In genomic region chr19:10225767-10226166, GRCm38 (mm10) we compare ENCODE assay signal across 15 mouse cellular contexts. TPM values are rescaled to one million over a fixed set of nuclear protein-coding genes. Genes with fewer than 3 reads are reported as not detected.
DNase-seq lines count a peak whose midpoint lies in the region; ATAC-seq and TF ChIP-seq lines count a peak whose summit lies in the region.
"Had no signal": no experiment of that assay in that cellular context is flagged by ENCODE, and none has a peak within 500 bp of the region (broad histone marks: within the 10 kb centered on the region; RNA-seq: fewer than 3 reads in every experiment).

No protein-coding gene starts in this region.

- no peak for ATAC-seq in kidney, embryonic 14.5 days (ENCODE audit: low FRiP score, low TSS enrichment)
- no peak for ATAC-seq in intestine, postnatal 0 days
- ATAC-seq in stomach, embryonic 14.5 days (ENCODE audit: insufficient number of reproducible peaks, insufficient read depth, low FRiP score, low read depth), result no peak

- peak; percentile 24 for DNase-seq in kidney, adult 11 months
- peak; percentile 35 to 63 for DNase-seq in kidney, postnatal 4 days
- no peak for DNase-seq in layer of hippocampus, adult 8-10 months (ENCODE audit: low spot score in 2 of 2)
- DNase-seq in gastrocnemius, adult 18-20 months (ENCODE audit: low spot score), result no peak
- DNase-seq: cerebellum, adult 8-10 months; embryo, embryonic 11 days; gastrocnemius, adult 2 months; spleen, adult 18-20 months had no signal

- WGBS in kidney, embryonic 14.5 days, result 88% methylated on average over 4 of the region's 4 CpGs
- WGBS in intestine, postnatal 0 days, result 32% methylated on average over 4 of the region's 4 CpGs
- 39% methylated on average over 4 of the region's 4 CpGs for WGBS in stomach, embryonic 14.5 days

- no peak overlapping the region for H3K4me3 ChIP-seq in kidney, embryonic 14.5 days (ENCODE audit: low read length)
- no peak overlapping the region for H3K4me3 ChIP-seq in intestine, postnatal 0 days (ENCODE audit: low read depth, low read length)
- no peak overlapping the region for H3K4me3 ChIP-seq in stomach, embryonic 14.5 days (ENCODE audit: low read depth, low read length)
- H3K4me3 ChIP-seq: erythroblast, embryonic 14.5 days; gastrocnemius, adult 2 months; liver, embryonic 15.5 days; midbrain, embryonic 12.5 days had no signal

- H3K9ac ChIP-seq in kidney, embryonic 14.5 days (ENCODE audit: low read depth, low read length), result no peak overlapping the region
- no peak overlapping the region for H3K9ac ChIP-seq in intestine, postnatal 0 days (ENCODE audit: low read depth, low read length)
- H3K9ac ChIP-seq in stomach, embryonic 14.5 days (replicated peaks; ENCODE audit: low read depth, low read length), result no peak overlapping the region
- H3K9ac ChIP-seq: hindbrain, embryonic 14.5 days; liver, embryonic 15.5 days; midbrain, embryonic 12.5 days had no signal

- H3K27ac ChIP-seq in kidney, embryonic 14.5 days (ENCODE audit: low read depth, low read length), result no peak overlapping the region
- H3K27ac ChIP-seq in intestine, postnatal 0 days (ENCODE audit: low read depth, low read length), result no peak overlapping the region
- H3K27ac ChIP-seq in stomach, embryonic 14.5 days (ENCODE audit: low read length), result peak overlapping the region; percentile 71; the same call in 1 of the 2 replicates
- H3K27ac ChIP-seq: gastrocnemius, adult 2 months; hindbrain, embryonic 14.5 days; liver, embryonic 15.5 days; midbrain, embryonic 12.5 days had no signal

- no peak overlapping the region for H3K4me2 ChIP-seq in kidney, embryonic 14.5 days (replicated peaks; ENCODE audit: low read depth, low read length)
- peak overlapping the region; percentile 38 for H3K4me2 ChIP-seq in intestine, postnatal 0 days (replicated peaks; ENCODE audit: low read depth)
- no peak overlapping the region for H3K4me2 ChIP-seq in stomach, embryonic 14.5 days (replicated peaks; ENCODE audit: low read depth, low read length)
- H3K4me2 ChIP-seq: liver, embryonic 15.5 days had no signal

- no peaks in the 10 kb centered on the region for H3K36me3 ChIP-seq in kidney, embryonic 14.5 days (ENCODE audit: control insufficient read depth, insufficient read depth, low read length)
- H3K36me3 ChIP-seq in intestine, postnatal 0 days (ENCODE audit: control insufficient read depth, insufficient read depth), result peaks cover 13% of the 10 kb centered on the region; the same call in 1 of the 2 replicates
- H3K36me3 ChIP-seq in stomach, embryonic 14.5 days (ENCODE audit: control insufficient read depth, insufficient read depth, low read length), result no peaks in the 10 kb centered on the region
- H3K36me3 ChIP-seq: liver, embryonic 15.5 days; midbrain, embryonic 12.5 days had no signal

- H3K27me3 ChIP-seq in kidney, embryonic 14.5 days (ENCODE audit: control insufficient read depth, insufficient read depth, low read length), result no peaks in the 10 kb centered on the region
- no peaks in the 10 kb centered on the region for H3K27me3 ChIP-seq in intestine, postnatal 0 days (replicated peaks; ENCODE audit: control insufficient read depth, insufficient read depth, low read length)
- H3K27me3 ChIP-seq in stomach, embryonic 14.5 days (ENCODE audit: control insufficient read depth, insufficient read depth, low read length), result no peaks in the 10 kb centered on the region

- no peak for TF ChIP-seq CTCF in intestine, postnatal 0 days (IDR thresholded peaks at IDR 0.05; ENCODE audit: low read depth)

- H3K4me1 ChIP-seq in kidney, embryonic 14.5 days (ENCODE audit: control insufficient read depth, insufficient read depth, low read length), result peaks cover 37% of the 10 kb centered on the region
- H3K4me1 ChIP-seq in intestine, postnatal 0 days (replicated peaks; ENCODE audit: control insufficient read depth, insufficient read depth, low read length), result peaks cover 17% of the 10 kb centered on the region; the same call in 1 of the 2 replicates
- H3K4me1 ChIP-seq in stomach, embryonic 14.5 days (ENCODE audit: control insufficient read depth, insufficient read depth, low read length), result peaks cover 38% of the 10 kb centered on the region

- H3K9me3 ChIP-seq in kidney, embryonic 14.5 days (ENCODE audit: control insufficient read depth, low read length), result no peaks in the 10 kb centered on the region
- no peaks in the 10 kb centered on the region for H3K9me3 ChIP-seq in intestine, postnatal 0 days (ENCODE audit: control insufficient read depth)
- H3K9me3 ChIP-seq in stomach, embryonic 14.5 days (ENCODE audit: control insufficient read depth, low read depth, low read length), result no peaks in the 10 kb centered on the region
- H3K9me3 ChIP-seq: liver, embryonic 15.5 days; midbrain, embryonic 12.5 days had no signal

RNA-seq across cellular contexts. Expression of gene Myrf, which starts 14.8 kb away (rescaled TPM):
- 3.9 and 6.4 TPM in 2 replicates for polyA plus RNA-seq in kidney, embryonic 14.5 days (2014; fragmentation: Nextera tagmentation; extraction: Ambion mirVana)
- polyA plus RNA-seq in intestine, postnatal 0 days (2015; fragmentation: Nextera tagmentation; extraction: Ambion mirVana), result 4.1 and 4.5 TPM in 2 replicates
- 27.6 and 28.4 TPM in 2 replicates for polyA plus RNA-seq in stomach, embryonic 14.5 days (2014; fragmentation: Nextera tagmentation; extraction: Ambion mirVana)
- 10 to 100 TPM; 31.6 to 37.2 (median 36.7) TPM for total RNA-seq in layer of hippocampus, adult 8-10 months (2022)
- not detected for total RNA-seq in gastrocnemius, adult 18-20 months (2021)
- total RNA-seq: gastrocnemius, adult 2 months had no signal

RNA-seq across cellular contexts. Expression of gene Fen1, which starts 21.8 kb away (rescaled TPM):
- 92.9 and 99.2 TPM in 2 replicates for polyA plus RNA-seq in kidney, embryonic 14.5 days (2014; fragmentation: Nextera tagmentation; extraction: Ambion mirVana)
- 30.4 and 33.0 TPM in 2 replicates for polyA plus RNA-seq in intestine, postnatal 0 days (2015; fragmentation: Nextera tagmentation; extraction: Ambion mirVana)
- polyA plus RNA-seq in stomach, embryonic 14.5 days (2014; fragmentation: Nextera tagmentation; extraction: Ambion mirVana), result 65.1 and 70.4 TPM in 2 replicates
- total RNA-seq in layer of hippocampus, adult 8-10 months (2022), result 10 to 100 TPM in 2 of 4 experiments, 1 to 10 TPM in 2; 8.9 to 12.2 (median 9.9) TPM
- 1 to 10 TPM; 3.6 to 4.3 TPM for total RNA-seq in gastrocnemius, adult 18-20 months (2021)

RNA-seq across cellular contexts. Expression of gene Tmem258, which starts 22.0 kb away (rescaled TPM):
- 467 and 649 TPM in 2 replicates for polyA plus RNA-seq in kidney, embryonic 14.5 days (2014; fragmentation: Nextera tagmentation; extraction: Ambion mirVana)
- 339 and 369 TPM in 2 replicates for polyA plus RNA-seq in intestine, postnatal 0 days (2015; fragmentation: Nextera tagmentation; extraction: Ambion mirVana)
- polyA plus RNA-seq in stomach, embryonic 14.5 days (2014; fragmentation: Nextera tagmentation; extraction: Ambion mirVana), result 453 and 489 TPM in 2 replicates
- 10 to 100 TPM; 73.3 to 92.9 (median 81.3) TPM for total RNA-seq in layer of hippocampus, adult 8-10 months (2022)
- total RNA-seq in gastrocnemius, adult 18-20 months (2021), result 10 to 100 TPM; 83.7 to 89.8 TPM

RNA-seq across cellular contexts. Expression of gene Fads1, which starts 43.1 kb away (rescaled TPM):
- 51.3 and 94.3 TPM in 2 replicates for polyA plus RNA-seq in kidney, embryonic 14.5 days (2014; fragmentation: Nextera tagmentation; extraction: Ambion mirVana)
- polyA plus RNA-seq in intestine, postnatal 0 days (2015; fragmentation: Nextera tagmentation; extraction: Ambion mirVana), result 26.9 and 29.8 TPM in 2 replicates
- polyA plus RNA-seq in stomach, embryonic 14.5 days (2014; fragmentation: Nextera tagmentation; extraction: Ambion mirVana), result 112 and 114 TPM in 2 replicates
- 100 to 1,000 TPM; 188 to 213 (median 199) TPM for total RNA-seq in layer of hippocampus, adult 8-10 months (2022)
- total RNA-seq in gastrocnemius, adult 18-20 months (2021), result 1 to 10 TPM; 4.1 to 6.2 TPM

Comparison
In these comparisons a context has a peak if more than half of its experiments do, and no peak if none do; other contexts are left out.
1. DNase-seq: peak in kidney, adult 11 months (single experiment) and kidney, postnatal 4 days (2 of 2); none in layer of hippocampus, adult 8-10 months (0 of 2) and gastrocnemius, adult 18-20 months (single experiment).